Mouse (Mus musculus) adrenal gland, postnatal 25 days (tissue): ENCODE data around the gene Scd2. TPM values are rescaled to one million over a fixed set of nuclear protein-coding genes. Genes with fewer than 3 reads are reported as not detected.
"Not testable (repeated sequence)": the region's sequence is repeated elsewhere in the genome, so short reads cannot be mapped to it uniquely, and the experiment has no call there.

Experiments
- DNase-seq: peaks from one replicate; pipeline ENCODE4 v3.0.0; 2021; ENCODE audit warnings: mixed read lengths
- total RNA-seq: library from RNA; stranded (reverse); gene quantifications from 2 replicates; pipeline ENCODE4 v1.2.3, GENCODE M21; 2021

The Scd2 gene
- total RNA-seq, 1 experiment from 2014 or later: 749 TPM

GRCm38 (mm10) chr19:44273711-44274110, 19.8 kb upstream of the Scd2 start:
- DNase-seq: no peak

DNA sequence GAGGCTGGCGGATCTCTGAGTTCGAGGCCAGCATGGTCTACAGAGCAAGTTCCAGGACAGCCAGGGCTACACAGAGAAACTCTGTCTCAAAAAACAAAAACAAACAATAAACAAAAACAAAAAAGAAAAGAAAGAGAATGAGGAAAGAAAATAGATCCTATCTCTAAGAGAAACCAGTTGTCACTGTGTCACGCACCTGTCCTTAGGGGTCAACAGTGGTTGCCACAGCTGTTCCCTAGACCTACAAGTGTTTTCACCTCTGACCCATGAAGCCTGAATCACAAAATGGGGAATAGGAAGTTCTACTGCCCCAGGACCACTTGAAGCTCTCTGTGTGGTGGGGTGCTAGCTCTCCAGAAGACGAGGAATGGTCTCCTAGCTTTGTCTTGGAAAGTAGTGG, 19.0 kb upstream of the Scd2 start:
- no peak for DNase-seq

DNA sequence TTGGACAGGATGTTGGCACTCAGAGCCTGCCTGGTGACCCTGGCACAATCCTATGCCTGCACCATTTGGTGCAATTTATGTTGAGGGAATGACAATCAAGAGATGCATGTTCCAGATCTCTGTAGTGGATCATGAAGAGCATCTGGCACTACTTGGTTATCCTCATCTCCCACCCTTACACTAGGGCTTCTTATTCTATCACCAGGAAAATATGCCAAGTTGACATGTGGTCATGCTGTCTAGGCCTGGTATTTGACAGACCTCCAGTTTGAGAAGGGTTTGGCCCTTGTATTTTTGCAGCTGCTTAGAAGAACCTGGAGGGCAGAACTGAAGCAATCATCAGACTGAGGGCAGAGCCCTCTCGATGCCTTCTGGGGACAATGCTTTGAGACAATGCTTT, 18.1 kb upstream of the Scd2 start:
- DNase-seq: no peak

GRCm38 (mm10) chr19:44276861-44277260, 16.6 kb upstream of the Scd2 start:
- no peak for DNase-seq

GRCm38 (mm10) chr19:44277931-44278330, 15.5 kb upstream of the Scd2 start:
- no peak for DNase-seq

DNA sequence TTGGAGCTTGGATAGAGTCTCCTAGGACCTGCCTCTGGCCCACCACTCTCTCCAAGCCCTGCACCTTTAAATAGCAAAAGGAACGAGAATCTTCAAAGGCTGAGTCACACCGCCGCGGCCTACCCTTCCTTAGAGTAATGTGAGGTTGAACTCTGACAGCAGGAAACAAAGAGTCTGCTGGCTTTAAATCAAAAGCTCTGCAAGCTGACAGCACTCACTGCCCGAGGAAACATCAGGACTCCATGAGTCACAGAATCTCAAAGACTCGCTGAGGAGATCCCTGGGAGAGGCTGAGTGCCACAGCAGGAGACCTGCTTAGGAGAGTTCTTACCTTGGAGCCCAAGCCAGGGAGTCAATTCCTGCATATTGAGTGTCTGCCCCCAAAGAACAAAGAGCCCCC, 12.7 kb upstream of the Scd2 start:
- DNase-seq: peak; percentile 69

GRCm38 (mm10) chr19:44281825-44282447, 11.5 kb upstream of the Scd2 start:
- not testable (repeated sequence) for DNase-seq

GRCm38 (mm10) chr19:44282534-44283156, 10.8 kb upstream of the Scd2 start:
- no peak for DNase-seq

- no peak for DNase-seq
Observed at GRCm38 (mm10) chr19:44283157-44284024, 10.1 kb upstream of the Scd2 start.

DNA sequence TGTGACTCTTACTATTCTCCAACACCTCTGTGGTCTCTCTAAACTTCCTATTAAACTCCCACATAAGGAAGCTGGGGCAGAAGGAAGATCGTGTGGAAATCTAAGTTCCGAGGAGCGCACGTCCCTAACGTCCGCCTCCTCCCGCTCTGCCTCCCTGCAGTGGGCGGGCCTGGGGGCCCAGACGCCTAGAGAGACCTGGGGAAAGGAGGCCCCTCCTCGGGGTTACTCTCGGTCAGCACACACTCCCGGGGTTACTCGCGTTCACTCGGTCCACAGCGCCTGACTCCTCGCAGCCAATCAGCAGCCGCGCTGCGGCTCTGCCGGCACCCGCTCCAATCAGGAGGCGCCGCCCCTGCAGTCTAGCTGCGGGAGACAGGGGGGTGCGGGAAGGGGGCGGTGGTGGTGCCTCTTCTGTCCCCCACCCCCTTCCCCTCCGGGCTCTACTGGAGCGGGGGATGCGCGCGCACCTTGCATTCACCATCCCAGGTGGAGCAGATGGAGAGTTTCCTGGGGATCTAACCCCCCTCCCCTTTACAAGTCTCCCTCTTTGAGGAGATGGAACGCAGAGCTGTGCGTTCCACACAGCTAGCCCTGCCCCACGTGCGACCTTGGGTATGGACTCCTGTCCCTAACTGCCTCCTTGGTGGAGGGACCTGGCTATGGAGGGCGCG, 9.3 kb upstream of the Scd2 start:
- peak; percentile 89 for DNase-seq

DNA sequence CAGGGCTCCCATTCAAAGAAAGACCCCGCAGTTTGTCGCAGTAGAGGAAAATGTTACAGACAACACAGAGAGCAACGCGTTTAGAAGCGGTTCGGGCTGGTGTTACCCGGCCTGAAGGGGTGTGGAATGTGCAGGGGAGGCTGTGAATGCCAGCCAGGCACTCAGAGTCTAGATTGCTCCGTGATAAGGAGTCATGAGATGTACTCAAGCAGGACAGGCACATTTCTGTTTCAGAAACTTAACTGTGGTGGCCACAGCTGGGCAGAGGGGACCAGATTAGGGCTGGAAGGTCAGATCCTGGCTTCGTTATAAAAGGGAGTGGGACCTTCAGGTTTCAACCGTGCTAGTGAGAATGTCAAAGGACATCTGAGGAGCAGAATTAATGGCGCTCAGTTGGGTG, 8.8 kb upstream of the Scd2 start:
- DNase-seq: no peak

GRCm38 (mm10) chr19:44285554-44285953, 7.9 kb upstream of the Scd2 start:
- no peak for DNase-seq

- DNase-seq: no peak
Observed at GRCm38 (mm10) chr19:44286109-44286508, 7.4 kb upstream of the Scd2 start.

DNA sequence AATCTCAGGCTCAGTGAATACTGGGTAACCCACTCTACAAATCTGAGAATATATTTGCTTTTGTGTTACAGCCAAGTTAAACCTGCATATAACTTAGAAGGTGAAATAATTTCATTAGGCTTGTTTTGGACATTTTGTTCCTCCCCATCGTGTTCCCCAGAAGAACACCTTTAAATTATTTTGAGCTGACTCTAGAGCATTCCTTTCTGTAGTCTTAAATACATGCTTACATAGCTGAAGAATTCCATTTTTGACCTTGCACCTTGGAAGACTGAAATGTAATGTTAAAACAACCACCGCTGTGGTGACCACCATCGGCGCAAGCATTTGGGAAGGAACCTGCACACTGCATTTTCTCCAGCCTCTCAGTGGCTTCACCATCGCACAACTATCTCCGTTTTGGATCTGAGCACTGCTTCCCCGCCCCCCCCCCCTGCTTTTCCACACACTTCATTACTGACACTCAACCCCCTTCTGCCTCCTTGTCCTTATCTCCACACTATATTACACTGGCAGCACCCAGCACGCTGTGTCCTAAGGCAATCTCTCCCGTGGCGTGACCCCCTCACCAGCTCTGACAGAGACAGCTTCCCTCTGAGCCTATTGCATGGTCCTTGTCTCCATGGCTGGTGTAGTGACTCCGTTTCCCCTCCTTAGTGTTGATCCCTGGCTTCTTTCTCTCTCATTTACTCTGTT, 5.9 kb upstream of the Scd2 start:
- no peak for DNase-seq

DNA sequence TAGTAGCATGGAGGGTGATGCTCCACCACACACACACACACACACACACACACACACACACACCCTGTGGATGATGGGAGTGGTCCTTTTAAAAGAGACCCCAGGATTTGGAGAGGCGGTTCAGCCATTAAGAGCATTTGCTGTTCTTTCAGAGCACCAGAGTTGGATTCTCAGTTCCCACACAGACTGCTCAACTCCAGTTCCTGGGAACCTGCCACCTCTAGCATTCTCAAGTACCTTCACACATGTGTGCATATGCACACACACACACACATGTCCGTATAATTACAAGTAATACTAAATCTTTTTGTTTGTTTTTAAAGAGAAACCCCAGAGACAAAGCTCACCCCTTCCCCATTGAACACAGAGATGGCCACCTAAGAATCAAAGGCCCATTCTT, 1.4 kb upstream of the Scd2 start:
- no peak for DNase-seq

GRCm38 (mm10) chr19:44292483-44292882, 991 bp upstream of the Scd2 start:
- DNase-seq: no peak

DNA sequence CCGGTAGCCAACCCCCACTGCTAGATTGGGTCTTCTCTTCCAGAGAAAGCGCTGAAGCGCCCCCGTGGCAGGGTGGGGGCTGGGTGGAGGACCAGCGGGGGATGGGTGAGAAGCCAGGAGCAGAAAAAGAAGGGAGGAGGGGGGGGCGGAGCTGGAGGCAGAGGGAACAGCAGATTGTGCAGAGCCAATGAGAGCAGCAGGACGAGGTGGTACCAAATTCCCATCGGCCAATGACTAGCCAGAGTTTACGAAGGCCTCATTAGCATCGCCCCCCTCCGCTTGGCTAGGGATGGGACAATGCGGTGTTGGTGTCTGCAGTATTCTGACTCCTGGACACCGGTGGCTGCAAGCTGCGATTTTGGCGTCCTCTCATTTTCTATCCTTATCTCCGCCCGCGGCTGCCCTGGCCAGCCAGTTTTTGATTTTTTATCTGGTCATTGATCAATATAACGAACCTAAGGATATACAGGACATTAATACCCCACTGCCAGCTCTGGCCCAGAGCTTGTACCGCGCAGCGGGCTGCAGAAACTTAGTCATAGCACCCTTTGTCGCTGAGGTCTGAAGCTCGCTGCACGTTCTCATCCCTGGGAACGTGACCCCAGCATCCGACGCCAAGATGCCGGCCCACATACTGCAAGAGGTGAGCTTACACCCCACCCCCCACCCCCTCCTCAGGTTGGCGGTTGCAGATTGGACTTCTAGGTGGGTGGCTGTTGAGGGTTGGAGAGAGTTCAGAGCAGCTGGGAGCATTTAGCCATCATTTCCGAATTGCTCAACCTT, 486 bp downstream of the Scd2 start:
- peak; percentile 86 for DNase-seq

GRCm38 (mm10) chr19:44294588-44295041, 1.1 kb downstream of the Scd2 start:
- DNase-seq: peak; percentile 87

DNA sequence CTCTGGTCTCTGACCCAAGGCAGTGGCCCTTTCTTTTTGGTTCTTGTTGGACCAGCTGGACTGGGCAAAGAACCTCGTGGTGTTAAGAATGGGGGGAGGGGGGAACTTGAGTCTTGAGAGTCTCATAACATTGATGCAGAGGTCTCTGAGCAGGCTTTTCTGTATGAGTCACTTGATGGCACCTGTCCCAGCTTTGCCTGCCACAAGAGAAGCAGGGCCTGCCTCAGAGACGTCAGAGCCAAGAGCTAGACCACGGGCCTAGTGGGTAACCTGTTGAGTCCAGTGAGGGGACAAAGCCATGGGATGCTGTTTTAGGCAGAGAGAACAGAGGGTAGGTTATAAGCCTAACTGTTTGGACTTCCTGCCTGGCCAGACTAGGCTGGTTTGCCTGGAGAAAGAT, 1.8 kb downstream of the Scd2 start:
- DNase-seq: peak; percentile 60

DNA sequence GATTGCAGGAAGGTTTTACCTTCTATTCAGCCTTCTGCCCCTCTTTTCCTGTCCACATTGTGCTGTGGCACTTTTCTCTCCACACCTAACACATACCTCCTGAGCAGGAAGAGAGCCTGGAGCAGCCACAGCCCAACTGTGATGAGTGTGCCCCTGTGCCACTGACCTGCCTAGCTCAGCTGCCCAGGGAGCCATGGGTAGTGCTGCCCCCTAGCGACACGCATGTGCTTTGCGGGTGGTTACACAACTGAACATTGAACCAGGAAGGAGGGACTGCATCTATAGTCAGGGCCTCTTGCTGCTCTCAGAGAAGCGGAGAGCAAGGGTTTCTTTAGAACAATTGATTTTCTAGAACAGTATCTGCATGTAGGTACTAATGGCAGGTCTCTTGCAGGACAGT, 2.3 kb downstream of the Scd2 start:
- peak; percentile 87 for DNase-seq

GRCm38 (mm10) chr19:44296186-44296585, 2.7 kb downstream of the Scd2 start:
- DNase-seq: no peak
